Mouse (Mus musculus) myocyte (in vitro differentiated cells): Measurements from ENCODE around the gene Hecw2.

Experiments used
- CEBPB ChIP-seq: IDR thresholded peaks from 2 replicates; pipeline ENCODE4 v1.6.1; 2011; ENCODE audit warnings: mild to moderate bottlenecking, moderate library complexity; ENCODE audit not compliant: poor library complexity, insufficient read depth, severe bottlenecking
- E2F4 ChIP-seq: IDR thresholded peaks from one replicate; pipeline ENCODE4 v1.6.1; 2011; ENCODE audit warnings: mild to moderate bottlenecking, control low read depth, moderate library complexity; ENCODE audit not compliant: insufficient read depth
- MAX ChIP-seq: IDR thresholded peaks from one replicate; pipeline ENCODE4 v1.6.1; 2011; ENCODE audit warnings: low read depth, mild to moderate bottlenecking, control low read depth
- MYOD1 ChIP-seq, 3 experiments: IDR thresholded peaks; one replicate each; pipeline ENCODE4 v1.6.1; 2011; ENCODE audit warnings: control low read depth in 2 of 3, low read depth in 2 of 3, mild to moderate bottlenecking in 2 of 3, moderate library complexity in 1 of 3; ENCODE audit not compliant: insufficient read length in 2 of 3, control insufficient read depth in 1 of 3
- MYOG ChIP-seq, 3 experiments: IDR thresholded peaks; one replicate each; pipeline ENCODE4 v1.6.1; 2011; ENCODE audit warnings: control low read depth in 2 of 3, low read depth in 2 of 3, mild to moderate bottlenecking in 2 of 3; ENCODE audit not compliant: insufficient read length in 2 of 3, control insufficient read depth in 1 of 3, insufficient read depth in 1 of 3
- POLR2A ChIP-seq: IDR thresholded peaks from one replicate; pipeline ENCODE4 v1.6.1; 2011; ENCODE audit warnings: low read depth, mild to moderate bottlenecking, control low read depth, moderate library complexity; ENCODE audit not compliant: insufficient read length
- POLR2AphosphoS2 ChIP-seq: IDR thresholded peaks from one replicate; pipeline ENCODE4 v1.6.1; 2011; ENCODE audit warnings: low read depth, control low read depth; ENCODE audit not compliant: insufficient read length
- REST ChIP-seq: IDR thresholded peaks from one replicate; pipeline ENCODE4 v1.6.1; 2011; ENCODE audit warnings: mild to moderate bottlenecking, control low read depth, moderate library complexity; ENCODE audit not compliant: insufficient read depth, insufficient read length
- SRF ChIP-seq: IDR thresholded peaks from one replicate; pipeline ENCODE4 v1.6.1; 2011; ENCODE audit warnings: low read depth; ENCODE audit not compliant: control insufficient read depth, insufficient read length
- TCF12 ChIP-seq: IDR thresholded peaks from one replicate; pipeline ENCODE4 v1.6.1; 2011; ENCODE audit warnings: mild to moderate bottlenecking, control low read depth; ENCODE audit not compliant: poor library complexity, insufficient read depth, severe bottlenecking
- TCF3 ChIP-seq: IDR thresholded peaks from one replicate; pipeline ENCODE4 v1.6.1; 2011; ENCODE audit warnings: low read depth, control low read depth; ENCODE audit not compliant: insufficient read length
- USF1 ChIP-seq: IDR thresholded peaks from one replicate; pipeline ENCODE4 v1.6.1; 2011; ENCODE audit warnings: low read depth, mild to moderate bottlenecking, control low read depth, moderate library complexity

GRCm38 (mm10) chr1:53846665-53847237, 348.2 kb downstream of the Hecw2 start:
- TF ChIP-seq POLR2A (no peak), POLR2AphosphoS2 (no peak), MYOD1 (IDR thresholded peaks at IDR 0.05; ENCODE audit: control insufficient read depth in 1 of 3, insufficient read length in 2 of 3, low read depth in 2 of 3) (no peak), REST (no peak), E2F4 (no peak), MAX (no peak), MYOG (IDR thresholded peaks at IDR 0.05; ENCODE audit: control insufficient read depth in 1 of 3, insufficient read depth in 1 of 3, insufficient read length in 2 of 3, low read depth in 2 of 3) (no peak), SRF (no peak), USF1 (no peak), TCF12 (no peak), CEBPB (no peak), TCF3 (no peak)
